10 mouse cellular contexts compared by ENCODE assay signal in the genomic region with DNA sequence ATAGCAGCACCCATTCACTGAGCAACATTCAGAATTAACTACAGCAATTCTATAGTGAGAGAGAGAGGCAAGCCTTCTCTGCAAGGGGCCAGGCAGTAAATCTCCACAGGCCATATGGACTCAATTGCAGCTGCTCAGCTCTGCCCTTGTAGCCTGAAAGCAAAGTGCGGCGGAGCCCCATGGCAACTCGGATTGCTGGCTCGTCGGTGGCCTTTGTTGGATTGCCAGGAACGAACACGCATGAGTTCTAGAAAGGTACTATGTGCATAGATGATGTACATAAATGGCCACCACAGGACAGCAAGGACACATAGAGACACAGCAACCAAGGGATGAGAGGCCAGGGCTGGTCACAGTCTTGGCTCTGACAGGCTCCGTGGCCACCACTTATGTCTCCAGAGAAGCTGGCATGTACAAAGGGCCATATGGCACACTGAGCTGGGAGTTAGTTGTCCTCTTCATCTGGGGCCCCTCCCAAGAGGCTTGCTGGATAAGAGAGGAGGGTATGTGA.
A peak's percentile ranks its signal among the peaks of the same experiment; 100 is the strongest.
DNase-seq lines count a peak whose midpoint lies in the region; ATAC-seq lines count a peak whose summit lies in the region.
"Had no signal": no experiment of that assay in that cellular context is flagged by ENCODE, and none has a peak within 500 bp of the region (broad histone marks: within the 10 kb centered on the region; RNA-seq: fewer than 3 reads in every experiment).

No protein-coding gene starts in this region.

- H3K9ac ChIP-seq in forebrain, embryonic 13.5 days: no peak overlapping the region
- no peak overlapping the region for H3K9ac ChIP-seq in hindbrain, embryonic 15.5 days

- no peaks in the 10 kb centered on the region for H3K27me3 ChIP-seq in forebrain, embryonic 10.5 days (ENCODE audit: poor library complexity, severe bottlenecking)
- no peaks in the 10 kb centered on the region for H3K27me3 ChIP-seq in forebrain, embryonic 13.5 days
- H3K27me3 ChIP-seq in hindbrain, embryonic 15.5 days: no peaks in the 10 kb centered on the region

- H3K4me3 ChIP-seq in forebrain, embryonic 10.5 days: no peak overlapping the region
- H3K4me3 ChIP-seq in forebrain, embryonic 13.5 days: no peak overlapping the region
- no peak overlapping the region for H3K4me3 ChIP-seq in hindbrain, embryonic 15.5 days
- H3K4me3 ChIP-seq: heart, adult 2 months had no signal

- peaks cover 29% of the 10 kb centered on the region for H3K4me1 ChIP-seq in forebrain, embryonic 10.5 days
- peaks cover 13% of the 10 kb centered on the region for H3K4me1 ChIP-seq in forebrain, embryonic 13.5 days
- peaks cover 33% of the 10 kb centered on the region for H3K4me1 ChIP-seq in hindbrain, embryonic 15.5 days (replicated peaks)

- H3K36me3 ChIP-seq in forebrain, embryonic 10.5 days (replicated peaks): no peaks in the 10 kb centered on the region
- no peaks in the 10 kb centered on the region for H3K36me3 ChIP-seq in forebrain, embryonic 13.5 days (ENCODE audit: poor library complexity, severe bottlenecking)
- no peaks in the 10 kb centered on the region for H3K36me3 ChIP-seq in hindbrain, embryonic 15.5 days

- H3K9me3 ChIP-seq in forebrain, embryonic 10.5 days: no peaks in the 10 kb centered on the region
- H3K9me3 ChIP-seq in forebrain, embryonic 13.5 days (replicated peaks): no peaks in the 10 kb centered on the region
- no peaks in the 10 kb centered on the region for H3K9me3 ChIP-seq in hindbrain, embryonic 15.5 days

- DNase-seq in forebrain, embryonic 10.5 days (ENCODE audit: extremely low spot score, low spot score): peak; percentile 28
- DNase-seq in cerebellum, postnatal 25 days: peak; percentile 51 to 60
- DNase-seq in neural tube, embryonic 10.5 days (ENCODE audit: extremely low spot score, low spot score): peak; percentile 78
- DNase-seq in lung, postnatal 36 days: no peak
- DNase-seq in layer of hippocampus, adult 8-10 months (ENCODE audit: low spot score in 2 of 2): no peak
- no peak for DNase-seq in heart, adult 18-20 months

- ATAC-seq in forebrain, embryonic 13.5 days: no peak
- ATAC-seq in hindbrain, embryonic 15.5 days (ENCODE audit: low FRiP score, low read depth): no peak

- WGBS in forebrain, embryonic 10.5 days: 50% methylated on average over 8 of the region's 8 CpGs
- 46% methylated on average over 8 of the region's 8 CpGs for WGBS in forebrain, embryonic 13.5 days
- 14% methylated on average over 8 of the region's 8 CpGs for WGBS in hindbrain, embryonic 15.5 days

- peak overlapping the region; percentile 72 for H3K27ac ChIP-seq in forebrain, embryonic 10.5 days
- H3K27ac ChIP-seq in forebrain, embryonic 13.5 days: no peak overlapping the region
- H3K27ac ChIP-seq in hindbrain, embryonic 15.5 days (replicated peaks): peak overlapping the region; percentile 16; the same call in 1 of the 2 replicates
- H3K27ac ChIP-seq: heart, adult 2 months; kidney, postnatal 0 days had no signal

- H3K4me2 ChIP-seq in forebrain, embryonic 13.5 days: no peak overlapping the region
- H3K4me2 ChIP-seq in hindbrain, embryonic 15.5 days: no peak overlapping the region

Comparison
In these comparisons a context has a peak if more than half of its experiments do, and no peak if none do; other contexts are left out.
1. DNase-seq: peak in forebrain, embryonic 10.5 days (single experiment), cerebellum, postnatal 25 days (2 of 2) and neural tube, embryonic 10.5 days (single experiment); none in lung, postnatal 36 days (single experiment), layer of hippocampus, adult 8-10 months (0 of 2) and heart, adult 18-20 months (0 of 2).